Mouse (Mus musculus): ENCODE results near the gene Cacna1b. TPM values are rescaled to one million over a fixed set of nuclear protein-coding genes. Genes with fewer than 3 reads are reported as not detected.

Gene Cacna1b
- polyA plus RNA-seq, 1 experiment from 2014 or later: 6.8 TPM

- H3K9me3 ChIP-seq: no peaks in the 10 kb centered on the region
- H3K9ac ChIP-seq: no peak overlapping the region
- H3K27ac ChIP-seq: no peak overlapping the region
- peaks cover 21% of the 10 kb centered on the region for H3K36me3 ChIP-seq
- H3K27me3 ChIP-seq (replicated peaks): 0 out of 2 replicates have a peak, but pooled peaks cover 8% of the 10 kb centered on the region
- peaks cover 8% of the 10 kb centered on the region; the same call in 1 of the 2 replicates for H3K4me1 ChIP-seq
- WGBS: 33% methylated on average over 50 of the region's 50 CpGs
- peak; percentile 73 for ATAC-seq (ENCODE audit: low FRiP score, low read depth)
- H3K4me2 ChIP-seq (replicated peaks): peak overlapping the region; percentile 51
- peak overlapping the region; percentile 9; the same call in 1 of the 2 replicates for H3K4me3 ChIP-seq
Measured at GRCm38 (mm10) chr2:24679012-24679651, 83.8 kb downstream of the Cacna1b start.

DNA sequence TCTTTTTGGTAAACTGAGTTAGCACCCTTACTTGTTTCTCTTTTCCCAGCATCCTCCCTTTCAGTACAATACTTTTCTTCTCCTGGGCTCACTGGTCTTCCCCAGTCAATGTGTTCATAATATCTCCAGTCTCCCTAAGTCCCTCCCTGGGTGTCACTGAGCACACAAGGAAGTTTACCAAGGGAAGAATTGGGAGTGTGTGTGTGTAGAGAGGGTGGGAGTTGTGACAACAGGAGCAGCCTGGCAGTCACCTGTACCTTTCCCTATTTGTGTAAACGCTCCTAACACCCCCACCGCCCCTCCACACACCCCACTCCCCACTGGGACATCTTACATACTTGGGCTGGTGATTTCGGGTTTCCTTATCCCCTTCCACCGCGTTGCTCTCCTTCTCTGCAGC, 84.4 kb downstream of the Cacna1b start:
- Histone ChIP-seq H3K9me3 (no peaks in the 10 kb centered on the region), H3K27ac (no peak overlapping the region), H3K36me3 (peaks cover 21% of the 10 kb centered on the region), H3K27me3 (replicated peaks) (0 out of 2 replicates have a peak, but pooled peaks cover 8% of the 10 kb centered on the region), H3K4me1 (peaks cover 8% of the 10 kb centered on the region; the same call in 1 of the 2 replicates), H3K4me2 (replicated peaks) (peak overlapping the region; percentile 51; the same call in 1 of the 2 replicates), H3K4me3 (0 out of 2 replicates have a peak overlapping the region, but pooled peaks have one; percentile 9), H3K9ac (no peak overlapping the region)
- WGBS: 85% methylated on average over 5 of the region's 5 CpGs
- ATAC-seq (ENCODE audit: low FRiP score, low read depth): 0 out of 2 replicates have a peak, but pooled peaks have one; percentile 10

GRCm38 (mm10) chr2:24678110-24678509, 84.8 kb downstream of the Cacna1b start:
- H3K4me1 ChIP-seq: peaks cover 8% of the 10 kb centered on the region; the same call in 1 of the 2 replicates
- no peak overlapping the region for H3K4me3 ChIP-seq
- no peak for ATAC-seq (ENCODE audit: low FRiP score, low read depth)
- H3K27me3 ChIP-seq (replicated peaks): 0 out of 2 replicates have a peak, but pooled peaks cover 8% of the 10 kb centered on the region
- no peak overlapping the region for H3K9ac ChIP-seq
- no peak overlapping the region for H3K4me2 ChIP-seq (replicated peaks)
- WGBS: 69% methylated on average over 4 of the region's 4 CpGs
- H3K36me3 ChIP-seq: peaks cover 21% of the 10 kb centered on the region
- no peak overlapping the region for H3K27ac ChIP-seq
- H3K9me3 ChIP-seq: no peaks in the 10 kb centered on the region

DNA sequence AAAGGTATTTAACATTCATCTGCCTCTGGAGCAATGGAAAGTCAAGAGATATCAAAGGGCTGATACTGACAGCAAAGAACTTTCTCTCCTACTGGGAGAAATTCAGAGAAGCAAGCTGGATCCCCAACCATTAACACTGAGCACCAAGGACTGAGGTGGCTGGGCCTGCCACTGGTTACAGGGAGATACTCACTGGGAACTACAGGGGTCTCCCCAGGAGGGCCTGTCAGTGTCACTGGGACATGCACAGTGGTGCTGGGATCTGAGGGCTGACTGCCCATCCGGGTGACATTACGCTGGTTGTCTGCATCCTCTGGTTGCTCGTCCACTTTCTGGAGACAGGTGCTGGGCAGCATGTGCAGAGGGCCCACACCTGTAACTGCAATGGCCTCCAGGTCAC, 85.3 kb downstream of the Cacna1b start:
- H3K27me3 ChIP-seq (replicated peaks): 0 out of 2 replicates have a peak, but pooled peaks cover 8% of the 10 kb centered on the region
- H3K9me3 ChIP-seq: no peaks in the 10 kb centered on the region
- H3K4me2 ChIP-seq (replicated peaks): no peak overlapping the region
- H3K4me1 ChIP-seq: peaks cover 8% of the 10 kb centered on the region; the same call in 1 of the 2 replicates
- no peak overlapping the region for H3K4me3 ChIP-seq
- ATAC-seq (ENCODE audit: low FRiP score, low read depth): no peak
- 96% methylated on average over 3 of the region's 3 CpGs for WGBS
- no peak overlapping the region for H3K27ac ChIP-seq
- H3K9ac ChIP-seq: no peak overlapping the region
- H3K36me3 ChIP-seq: peaks cover 19% of the 10 kb centered on the region

DNA sequence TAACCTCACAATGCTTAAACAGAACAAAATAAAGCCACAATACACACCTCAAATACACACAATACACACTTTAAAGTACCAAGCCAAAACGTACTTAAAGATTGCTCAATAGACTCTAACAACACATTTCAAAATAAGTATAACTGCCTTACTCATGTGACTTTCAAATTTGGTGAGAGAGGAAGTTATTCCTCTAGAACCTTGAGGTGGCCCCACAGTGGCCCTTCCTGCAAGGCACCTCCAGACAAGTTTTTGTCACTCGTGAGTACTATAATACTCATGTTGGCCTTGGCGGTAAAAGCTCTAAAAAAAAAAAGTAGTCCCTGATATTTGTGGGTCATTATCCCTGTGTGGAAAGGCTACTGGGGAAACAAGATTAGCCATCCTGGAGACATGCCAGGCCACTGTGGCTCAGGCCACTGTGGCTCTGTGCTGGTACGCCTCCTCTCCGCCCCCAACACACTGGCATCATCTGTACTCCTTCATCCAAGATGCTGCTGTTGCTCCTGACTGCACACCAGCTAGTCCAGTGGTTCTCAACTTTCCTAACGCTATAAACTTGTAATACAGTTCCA, 88.4 kb downstream of the Cacna1b start:
- Histone ChIP-seq H3K4me2 (replicated peaks) (no peak overlapping the region), H3K9me3 (no peaks in the 10 kb centered on the region), H3K27me3 (replicated peaks) (0 out of 2 replicates have a peak, but pooled peaks cover 8% of the 10 kb centered on the region), H3K4me3 (no peak overlapping the region), H3K27ac (no peak overlapping the region), H3K4me1 (peaks cover 5% of the 10 kb centered on the region; the same call in 1 of the 2 replicates), H3K9ac (no peak overlapping the region), H3K36me3 (peaks cover 17% of the 10 kb centered on the region)
- ATAC-seq (ENCODE audit: low FRiP score, low read depth): no peak
- WGBS: 88% methylated on average over 6 of the region's 6 CpGs

DNA sequence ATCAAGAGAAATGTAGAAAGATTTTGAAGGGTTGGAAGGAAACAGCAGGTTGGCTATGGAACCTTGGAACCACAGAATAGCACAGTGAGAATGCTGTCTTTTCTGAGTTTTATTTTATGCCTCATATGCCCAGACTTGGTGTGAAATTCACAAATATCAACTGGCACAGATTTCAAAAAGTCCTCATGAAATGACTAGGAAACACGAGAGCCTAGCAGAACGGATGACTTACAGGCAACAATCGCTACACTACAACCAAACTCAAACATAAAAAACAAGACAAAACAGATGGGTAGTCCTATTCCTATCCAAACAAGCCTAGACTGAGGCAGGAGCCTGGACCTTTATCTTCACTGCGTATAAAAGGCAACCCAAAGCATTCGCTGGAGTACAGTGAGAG, 94.4 kb downstream of the Cacna1b start:
- Histone ChIP-seq H3K27ac (no peak overlapping the region), H3K27me3 (replicated peaks) (no peaks in the 10 kb centered on the region), H3K4me3 (no peak overlapping the region), H3K4me1 (no peaks in the 10 kb centered on the region), H3K4me2 (replicated peaks) (no peak overlapping the region), H3K36me3 (no peaks in the 10 kb centered on the region), H3K9ac (no peak overlapping the region), H3K9me3 (no peaks in the 10 kb centered on the region)
- 91% methylated on average over 5 of the region's 5 CpGs for WGBS
- no peak for ATAC-seq (ENCODE audit: low FRiP score, low read depth)

DNA sequence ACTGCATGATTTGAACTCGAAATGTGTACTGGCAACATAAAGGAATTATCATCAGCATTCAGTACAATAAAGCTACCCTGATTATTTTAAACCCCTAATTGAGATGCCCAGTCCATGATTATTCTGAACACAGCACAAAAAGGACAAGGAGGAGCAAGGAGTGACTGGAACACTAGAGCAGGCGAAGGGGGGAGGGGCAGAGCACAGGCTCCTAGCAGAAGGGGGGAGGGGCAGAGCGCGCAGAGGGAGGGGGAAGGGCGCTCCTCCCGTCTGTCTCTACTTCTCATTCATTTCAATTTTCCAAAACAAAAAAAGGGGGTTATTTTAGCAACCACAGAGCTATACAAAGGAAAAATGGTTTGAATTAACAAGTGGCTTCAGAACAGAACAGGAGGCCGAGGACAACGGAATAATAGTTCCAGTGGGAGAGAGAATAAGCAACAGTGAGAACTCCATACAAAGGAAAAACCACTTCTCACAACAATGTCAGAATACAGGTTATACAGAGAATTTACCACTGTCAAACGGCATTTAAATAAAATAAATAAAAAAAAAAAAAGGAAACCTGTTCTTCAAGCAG, 98.2 kb downstream of the Cacna1b start:
- Histone ChIP-seq H3K4me2 (replicated peaks) (peak overlapping the region; percentile 37), H3K4me3 (no peak overlapping the region), H3K9ac (no peak overlapping the region), H3K27ac (no peak overlapping the region), H3K36me3 (0 out of 2 replicates have a peak, but pooled peaks cover 5% of the 10 kb centered on the region), H3K4me1 (no peaks in the 10 kb centered on the region), H3K9me3 (no peaks in the 10 kb centered on the region), H3K27me3 (replicated peaks) (no peaks in the 10 kb centered on the region)
- WGBS: 19% methylated on average over 9 of the region's 9 CpGs
- ATAC-seq (ENCODE audit: low FRiP score, low read depth): peak; percentile 84

DNA sequence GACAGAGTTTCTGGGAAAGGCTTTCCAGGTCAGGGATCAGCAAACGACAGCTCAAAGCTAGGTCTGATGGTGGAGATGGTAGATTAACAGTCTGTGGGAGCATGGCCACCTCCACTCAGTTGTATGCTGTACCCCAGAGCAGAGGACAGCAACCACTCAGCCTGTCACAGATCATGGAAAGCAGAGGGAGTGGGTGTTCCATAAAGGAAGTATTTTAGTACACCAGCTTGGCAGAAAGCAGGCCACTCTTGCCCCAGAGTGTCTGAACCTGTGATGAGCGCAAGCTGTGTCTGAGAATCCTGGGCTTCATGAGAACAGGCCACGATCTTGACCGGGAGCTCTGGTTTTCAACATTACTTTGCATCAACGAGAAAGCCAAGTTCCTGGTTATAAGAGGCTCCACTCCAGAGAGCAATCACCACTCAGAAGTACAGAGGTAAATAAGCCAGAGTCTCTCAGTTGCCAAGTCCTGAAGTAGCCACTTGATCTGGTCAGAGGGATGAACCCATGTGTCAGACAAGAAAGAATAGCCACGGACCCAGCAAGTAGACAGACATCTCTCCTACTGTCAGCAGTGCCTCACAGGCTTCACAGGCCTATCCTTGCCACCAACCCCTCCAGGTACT, 103.7 kb downstream of the Cacna1b start:
- Histone ChIP-seq H3K27ac (no peak overlapping the region), H3K27me3 (replicated peaks) (no peaks in the 10 kb centered on the region), H3K4me3 (no peak overlapping the region), H3K36me3 (peaks cover 38% of the 10 kb centered on the region), H3K4me2 (replicated peaks) (no peak overlapping the region), H3K9me3 (no peaks in the 10 kb centered on the region), H3K9ac (no peak overlapping the region), H3K4me1 (no peaks in the 10 kb centered on the region)
- 87% methylated on average over 6 of the region's 6 CpGs for WGBS
- no peak for ATAC-seq (ENCODE audit: low FRiP score, low read depth)

GRCm38 (mm10) chr2:24648503-24648902, 114.4 kb downstream of the Cacna1b start:
- H3K27ac ChIP-seq: no peak overlapping the region
- peaks cover 43% of the 10 kb centered on the region for H3K36me3 ChIP-seq
- no peaks in the 10 kb centered on the region for H3K27me3 ChIP-seq (replicated peaks)
- no peaks in the 10 kb centered on the region for H3K4me1 ChIP-seq
- no peak overlapping the region for H3K4me2 ChIP-seq (replicated peaks)
- H3K9me3 ChIP-seq: no peaks in the 10 kb centered on the region
- no peak for ATAC-seq (ENCODE audit: low FRiP score, low read depth)
- 80% methylated on average over 6 of the region's 6 CpGs for WGBS
- H3K4me3 ChIP-seq: no peak overlapping the region
- no peak overlapping the region for H3K9ac ChIP-seq

DNA sequence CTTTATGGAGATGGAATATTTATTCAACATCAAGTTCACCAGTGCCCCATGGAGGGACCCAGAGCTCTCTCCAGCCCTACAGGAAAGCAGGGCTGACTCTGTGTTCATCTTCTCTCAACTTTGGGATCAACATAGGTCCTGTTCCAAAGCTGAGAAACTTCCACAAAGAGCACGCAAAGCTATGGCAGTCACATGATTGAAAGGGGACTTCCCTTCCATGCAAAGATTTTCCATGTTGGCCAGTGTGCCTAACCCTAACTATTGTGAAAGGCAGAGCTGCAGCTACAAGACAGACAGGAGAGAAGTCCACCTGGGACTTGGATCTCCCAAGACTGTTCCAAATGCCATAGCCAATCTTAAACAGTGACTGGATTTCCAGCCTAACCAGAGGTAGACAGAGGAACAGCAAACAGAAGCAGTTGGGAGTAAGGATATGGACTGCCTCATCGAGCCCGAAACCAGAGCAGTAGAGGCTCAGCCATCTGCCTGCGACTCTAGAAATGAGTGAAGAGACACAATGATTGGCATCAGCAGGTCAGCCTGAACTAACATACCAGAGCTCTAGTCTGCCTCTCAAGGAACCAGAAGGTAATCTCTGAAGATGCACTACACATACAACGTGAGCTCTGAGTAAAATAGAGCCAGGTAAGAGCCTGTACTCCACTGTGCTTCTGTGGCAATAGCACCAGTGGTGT, 116.4 kb downstream of the Cacna1b start:
- Histone ChIP-seq H3K9me3 (no peaks in the 10 kb centered on the region), H3K27ac (no peak overlapping the region), H3K4me2 (replicated peaks) (no peak overlapping the region), H3K36me3 (peaks cover 36% of the 10 kb centered on the region), H3K4me3 (no peak overlapping the region), H3K4me1 (no peaks in the 10 kb centered on the region), H3K9ac (no peak overlapping the region), H3K27me3 (replicated peaks) (no peaks in the 10 kb centered on the region)
- ATAC-seq (ENCODE audit: low FRiP score, low read depth): no peak
- WGBS: 90% methylated on average over 5 of the region's 5 CpGs

- Histone ChIP-seq H3K9ac (no peak overlapping the region), H3K4me3 (no peak overlapping the region), H3K4me1 (peaks cover 12% of the 10 kb centered on the region), H3K4me2 (replicated peaks) (no peak overlapping the region), H3K36me3 (peaks cover 14% of the 10 kb centered on the region), H3K27me3 (replicated peaks) (no peaks in the 10 kb centered on the region), H3K27ac (no peak overlapping the region), H3K9me3 (no peaks in the 10 kb centered on the region)
- 84% methylated on average over 7 of the region's 7 CpGs for WGBS
- no peak for ATAC-seq (ENCODE audit: low FRiP score, low read depth)
Measured at GRCm38 (mm10) chr2:24642834-24643233, 120.1 kb downstream of the Cacna1b start.

All from neural tube, embryonic 12.5 days (tissue).